Mouse (Mus musculus): ENCODE data around the gene Ccdc87. TPM values are rescaled to one million over a fixed set of nuclear protein-coding genes. Genes with fewer than 3 reads are reported as not detected.

Gene Ccdc87
- total and polyA plus RNA-seq, 3 experiments: not detected

GRCm38 (mm10) chr19:4828444-4829114 is 10.6 kb upstream of the Ccdc87 start:
- no peak overlapping the region for H3K9ac ChIP-seq (ENCODE audit: insufficient read depth, low read depth)
- DNase-seq (ENCODE audit: extremely low read depth): no peak
- dilution Hi-C loops (cut with MboI; ENCODE audit: extremely low pct_ligation_motif_present, extremely low pct_unique_long_range_greater_than_20kb, low sequenced_read_pairs): no loop called here
- no peak overlapping the region for H3K4me3 ChIP-seq (replicated peaks in 1 of 3; ENCODE audit: low read depth in 2 of 3, low read length in 2 of 3, poor library complexity in 1 of 3)
- no peak overlapping the region for H3K27ac ChIP-seq (ENCODE audit: insufficient read depth, low read depth)
- H3K4me2 ChIP-seq (ENCODE audit: insufficient read depth, low read depth, poor library complexity, severe bottlenecking): no peak overlapping the region
- TF ChIP-seq CHD1 (IDR thresholded peaks at IDR 0.05; ENCODE audit: low read depth, low read length) (no peak), JUND (conservative IDR thresholded peaks at IDR 0.05; ENCODE audit: low read depth, low read length) (no peak), MYC (IDR thresholded peaks at IDR 0.05; ENCODE audit: low read depth, low read length) (no peak), JUN (IDR thresholded peaks at IDR 0.05; ENCODE audit: insufficient read depth, low read depth, low read length) (no peak), KAT2A (IDR thresholded peaks at IDR 0.05; ENCODE audit: insufficient replicate concordance, low read length) (no peak), POLR2AphosphoS2 (IDR thresholded peaks at IDR 0.05; ENCODE audit: low read depth, low read length) (no peak), ZC3H11A (IDR thresholded peaks at IDR 0.05; ENCODE audit: low read depth, low read length) (no peak), SMC3 (IDR thresholded peaks at IDR 0.05; ENCODE audit: low read depth, low read length) (no peak), SIN3A (IDR thresholded peaks at IDR 0.05; ENCODE audit: low read length) (no peak), NELFE (IDR thresholded peaks at IDR 0.05; ENCODE audit: low read depth, low read length) (no peak), MAX (IDR thresholded peaks at IDR 0.05; ENCODE audit: low read length) (no peak)
- H3K79me2 ChIP-seq (replicated peaks; ENCODE audit: control insufficient read depth, extremely low read depth, insufficient read depth, poor library complexity, severe bottlenecking): no peaks in the 10 kb centered on the region
- in situ Hi-C loops (cut with MboI; ENCODE audit: low pct_ligation_motif_present, low pct_unique_long_range_greater_than_20kb, low sequenced_read_pairs): no loop called here
- no peaks in the 10 kb centered on the region for H3K27me3 ChIP-seq (replicated peaks)
- no peaks in the 10 kb centered on the region for H3K9me3 ChIP-seq (replicated peaks; ENCODE audit: low read length)
- H3K4me1 ChIP-seq (ENCODE audit: control insufficient read depth in 1 of 2, insufficient read depth in 2 of 2): peaks cover 2 to 6% of the 10 kb centered on the region in 2 experiments; a peak in 2 of 4 replicates
- H3K36me3 ChIP-seq (replicated peaks in 1 of 2; ENCODE audit: control insufficient read depth in 1 of 2, insufficient read depth in 1 of 2, low read length in 1 of 2): peaks cover 42 to 82% of the 10 kb centered on the region in 2 experiments

GRCm38 (mm10) chr19:4829156-4829555 is 10.0 kb upstream of the Ccdc87 start:
- dilution Hi-C loops (cut with MboI; ENCODE audit: extremely low pct_ligation_motif_present, extremely low pct_unique_long_range_greater_than_20kb, low sequenced_read_pairs): no loop called here
- no peaks in the 10 kb centered on the region for H3K9me3 ChIP-seq (replicated peaks; ENCODE audit: low read length)
- H3K27me3 ChIP-seq (replicated peaks): no peaks in the 10 kb centered on the region
- in situ Hi-C loops (cut with MboI; ENCODE audit: low pct_ligation_motif_present, low pct_unique_long_range_greater_than_20kb, low sequenced_read_pairs): no loop called here
- H3K4me1 ChIP-seq (ENCODE audit: control insufficient read depth in 1 of 2, insufficient read depth in 2 of 2): peaks cover 2 to 6% of the 10 kb centered on the region in 2 experiments; a peak in 2 of 4 replicates
- H3K4me2 ChIP-seq (ENCODE audit: insufficient read depth, low read depth, poor library complexity, severe bottlenecking): no peak overlapping the region
- no peaks in the 10 kb centered on the region for H3K79me2 ChIP-seq (replicated peaks; ENCODE audit: control insufficient read depth, extremely low read depth, insufficient read depth, poor library complexity, severe bottlenecking)
- TF ChIP-seq SMC3 (IDR thresholded peaks at IDR 0.05; ENCODE audit: low read depth, low read length) (no peak), JUN (IDR thresholded peaks at IDR 0.05; ENCODE audit: insufficient read depth, low read depth, low read length) (no peak), KAT2A (IDR thresholded peaks at IDR 0.05; ENCODE audit: insufficient replicate concordance, low read length) (no peak), TCF12 (IDR thresholded peaks at IDR 0.05; ENCODE audit: low read depth, low read length) (no peak), GABPA (IDR thresholded peaks at IDR 0.05; ENCODE audit: insufficient replicate concordance, low read depth, low read length) (no peak), TBP (conservative IDR thresholded peaks at IDR 0.05; ENCODE audit: low read depth, low read length) (no peak), MEF2A (IDR thresholded peaks at IDR 0.05; ENCODE audit: borderline replicate concordance, low read depth, low read length) (no peak), PAX5 (IDR thresholded peaks at IDR 0.05; ENCODE audit: low read length) (no peak), ZMIZ1 (IDR thresholded peaks at IDR 0.05; ENCODE audit: low read depth, low read length) (no peak), CHD2 (IDR thresholded peaks at IDR 0.05; ENCODE audit: low read length) (no peak), BHLHE40 (IDR thresholded peaks at IDR 0.05; ENCODE audit: low read depth, low read length) (no peak)
- peaks cover 42 to 85% of the 10 kb centered on the region in 2 experiments for H3K36me3 ChIP-seq (replicated peaks in 1 of 2; ENCODE audit: control insufficient read depth in 1 of 2, insufficient read depth in 1 of 2, low read length in 1 of 2)
- H3K4me3 ChIP-seq (replicated peaks in 1 of 3; ENCODE audit: low read depth in 2 of 3, low read length in 2 of 3, poor library complexity in 1 of 3): no peak overlapping the region
- no peak overlapping the region for H3K27ac ChIP-seq (ENCODE audit: insufficient read depth, low read depth)
- H3K9ac ChIP-seq (ENCODE audit: insufficient read depth, low read depth): no peak overlapping the region
- no peak for DNase-seq (ENCODE audit: extremely low read depth)

Data from CH12.LX (cell line).